Mouse (Mus musculus): ENCODE data around the gene Uxs1. TPM values are rescaled to one million over a fixed set of nuclear protein-coding genes. Genes with fewer than 3 reads are reported as not detected.

The Uxs1 gene
- polyA plus RNA-seq (2021; fragmentation: Nextera tagmentation): 18.8 and 26.0 TPM in 2 replicates
- long read RNA-seq, experiment 1, full-length matches to known transcripts: 9 of 15 reads
- long read RNA-seq, experiment 1, partial matches to known transcripts: 3 of 15 reads
- long read RNA-seq, experiment 1, other reads (novel, unspliced or antisense): 3 of 15 reads
- long read RNA-seq, experiment 2, full-length matches to known transcripts: 68 of 106 reads
- long read RNA-seq, experiment 2, partial matches to known transcripts: 5 of 106 reads
- long read RNA-seq, experiment 2, other reads (novel, unspliced or antisense): 33 of 106 reads

DNA sequence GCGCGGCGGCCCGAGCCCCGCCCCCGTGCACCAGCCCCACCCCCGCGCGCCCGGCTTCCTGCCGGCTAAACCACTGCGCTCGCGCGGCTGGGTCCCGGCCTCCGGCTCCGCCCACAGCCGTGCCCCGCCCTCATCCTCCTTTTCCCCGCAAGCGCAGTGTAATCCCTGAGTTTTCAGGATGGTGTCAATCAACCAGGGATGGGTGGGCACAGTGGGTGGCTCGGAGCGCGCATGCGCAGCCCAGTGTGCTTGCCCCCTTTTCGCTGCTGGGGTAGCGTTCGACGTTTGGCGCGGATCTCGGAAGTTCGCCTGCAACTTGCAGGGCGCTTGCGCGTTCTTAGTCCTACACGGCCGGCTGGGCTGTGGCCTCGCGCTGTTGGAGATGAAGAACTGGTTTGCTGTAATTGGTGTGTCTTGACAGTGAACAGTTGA is at the start of gene Uxs1:
Uxs1 (minus strand) TSS at position 38 of the 432 bp plus-strand sequence.

DNA sequence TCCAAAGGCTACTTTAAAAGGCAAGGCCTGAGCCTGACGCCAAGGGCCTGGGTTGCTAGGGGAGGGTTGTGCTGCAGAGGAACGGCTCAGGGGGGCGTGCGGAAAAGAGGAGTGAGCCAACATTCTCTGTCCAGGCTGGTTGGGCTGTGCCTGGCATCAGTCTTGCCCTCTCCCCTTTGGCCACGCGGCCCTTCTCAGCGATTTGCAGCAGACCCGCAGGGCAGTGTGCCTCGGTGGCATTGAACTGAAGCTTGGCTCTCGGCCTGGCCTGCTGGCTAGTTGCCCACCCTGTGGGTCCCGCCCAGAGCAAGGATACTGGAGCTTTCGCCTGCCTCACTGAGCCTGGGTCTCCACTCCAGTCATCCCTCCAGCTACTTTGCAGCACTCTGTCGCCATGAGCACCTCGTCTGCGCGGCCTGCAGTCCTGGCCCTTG is 97.1 kb downstream of the Uxs1 start, which contains the start of gene 1500015O10Rik:
1500015O10Rik (plus strand) TSS at position 112 of the 434 bp plus-strand sequence.

Other genes with a start within 250 kb of the Uxs1 start
- gene 1500015O10Rik, start 97.2 kb downstream of the Uxs1 start, polyA plus RNA-seq (2021; fragmentation: Nextera tagmentation): 16.3 and 228 TPM in 2 replicates
- gene Tpp2, start 105.8 kb upstream of the Uxs1 start, polyA plus RNA-seq (2021; fragmentation: Nextera tagmentation): 25.8 and 27.6 TPM in 2 replicates
- 0.14 TPM in 1 of 2 replicates, not detected in the other for gene Mettl21c, start 192.2 kb upstream of the Uxs1 start, polyA plus RNA-seq (2021; fragmentation: Nextera tagmentation)
- gene Gm8251, start 234.1 kb upstream of the Uxs1 start, polyA plus RNA-seq (2021; fragmentation: Nextera tagmentation): not detected in 2 replicates

Measured in layer of hippocampus, adult 6 months (tissue).